In the genomic region with DNA sequence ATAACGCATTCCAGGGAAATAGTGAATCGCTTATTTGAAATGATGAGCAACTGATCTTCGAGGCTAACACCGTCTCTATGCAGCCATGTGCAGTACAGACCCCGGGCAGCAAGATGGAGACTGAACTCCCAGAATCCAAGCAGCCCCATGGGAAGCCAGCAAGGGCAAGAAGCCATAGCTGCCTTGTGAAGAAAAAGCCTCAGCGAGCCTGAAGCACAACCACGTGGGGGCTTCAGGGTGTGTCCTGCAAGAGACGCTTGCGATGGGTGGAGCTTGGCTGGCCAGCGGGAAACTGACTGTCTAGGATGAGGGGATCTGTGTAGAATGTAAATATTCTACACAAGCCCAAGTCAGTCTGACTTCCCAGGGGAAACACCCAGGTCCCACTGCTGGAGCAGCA, we compare ENCODE assay signal across 19 mouse cellular contexts. TPM values are rescaled to one million over a fixed set of nuclear protein-coding genes. Genes with fewer than 3 reads are reported as not detected.
A peak's percentile ranks its signal among the peaks of the same experiment; 100 is the strongest.
DNase-seq lines count a peak whose midpoint lies in the region; ATAC-seq and TF ChIP-seq lines count a peak whose summit lies in the region.
"Had no signal": no experiment of that assay in that cellular context is flagged by ENCODE, and none has a peak within 500 bp of the region (broad histone marks: within the 10 kb centered on the region; RNA-seq: fewer than 3 reads in every experiment).

No protein-coding gene starts in this region.

- 70% methylated on average over 10 of the region's 10 CpGs for WGBS in embryonic facial prominence, embryonic 14.5 days
- WGBS in embryonic facial prominence, embryonic 10.5 days = 88% methylated on average over 10 of the region's 10 CpGs
- 75% methylated on average over 10 of the region's 10 CpGs for WGBS in hindbrain, postnatal 0 days
- WGBS in hindbrain, embryonic 13.5 days = 87% methylated on average over 10 of the region's 10 CpGs

- H3K4me3 ChIP-seq in embryonic facial prominence, embryonic 14.5 days (ENCODE audit: low read depth, low read length) = no peak overlapping the region
- H3K4me3 ChIP-seq in embryonic facial prominence, embryonic 10.5 days = no peak overlapping the region
- no peak overlapping the region for H3K4me3 ChIP-seq in hindbrain, postnatal 0 days (ENCODE audit: low read length)
- H3K4me3 ChIP-seq in hindbrain, embryonic 13.5 days = no peak overlapping the region
- H3K4me3 ChIP-seq: liver, embryonic 13.5 days; megakaryocyte, embryonic 14.5 days; neural tube, embryonic 12.5 days had no signal

- no peak overlapping the region for H3K9ac ChIP-seq in embryonic facial prominence, embryonic 14.5 days (ENCODE audit: low read depth, low read length)
- no peak overlapping the region for H3K9ac ChIP-seq in hindbrain, postnatal 0 days (replicated peaks; ENCODE audit: low read length)
- H3K9ac ChIP-seq in hindbrain, embryonic 13.5 days = no peak overlapping the region
- H3K9ac ChIP-seq: liver, embryonic 13.5 days; neural tube, embryonic 12.5 days had no signal

- H3K36me3 ChIP-seq in embryonic facial prominence, embryonic 14.5 days (ENCODE audit: control insufficient read depth, insufficient read depth, low read length) = peaks cover 81% of the 10 kb centered on the region
- peaks cover 99% of the 10 kb centered on the region for H3K36me3 ChIP-seq in embryonic facial prominence, embryonic 10.5 days (replicated peaks)
- peaks cover 34% of the 10 kb centered on the region; the same call in 1 of the 2 replicates for H3K36me3 ChIP-seq in hindbrain, postnatal 0 days (ENCODE audit: insufficient read depth, low read length)
- peaks cover 54% of the 10 kb centered on the region for H3K36me3 ChIP-seq in hindbrain, embryonic 13.5 days

- H3K4me1 ChIP-seq in embryonic facial prominence, embryonic 14.5 days (ENCODE audit: control insufficient read depth, insufficient read depth, low read length) = no peaks in the 10 kb centered on the region
- no peaks in the 10 kb centered on the region for H3K4me1 ChIP-seq in embryonic facial prominence, embryonic 10.5 days
- H3K4me1 ChIP-seq in hindbrain, postnatal 0 days (ENCODE audit: insufficient read depth, low read length) = no peaks in the 10 kb centered on the region
- peaks cover 7% of the 10 kb centered on the region for H3K4me1 ChIP-seq in hindbrain, embryonic 13.5 days (replicated peaks)
- H3K4me1 ChIP-seq: liver, embryonic 13.5 days; neural tube, embryonic 12.5 days had no signal

- no peak overlapping the region for H3K27ac ChIP-seq in embryonic facial prominence, embryonic 14.5 days (replicated peaks; ENCODE audit: low read depth, low read length)
- H3K27ac ChIP-seq in embryonic facial prominence, embryonic 10.5 days (replicated peaks) = no peak overlapping the region
- no peak overlapping the region for H3K27ac ChIP-seq in hindbrain, postnatal 0 days
- no peak overlapping the region for H3K27ac ChIP-seq in hindbrain, embryonic 13.5 days
- H3K27ac ChIP-seq: kidney, postnatal 0 days; liver, embryonic 13.5 days; neural tube, embryonic 12.5 days had no signal

- peak; percentile 35 for DNase-seq in embryonic facial prominence, embryonic 14.5 days (ENCODE audit: low spot score)
- DNase-seq in embryonic facial prominence, embryonic 10.5 days (ENCODE audit: low spot score) = no peak
- peak; percentile 32 for DNase-seq in hindbrain, postnatal 0 days (ENCODE audit: low spot score)
- peak; percentile 72 for DNase-seq in R1 (ENCODE audit: low read depth, low spot score)
- peak; percentile 47 for DNase-seq in lung, postnatal 14 days
- no peak for DNase-seq in kidney, postnatal 14 days
- DNase-seq in kidney, postnatal 36 days = no peak
- DNase-seq: adrenal gland, adult 8-10 months; B cell, adult 2 months; cerebellum, adult 9-11 months; liver, embryonic 13.5 days; right cerebral cortex, postnatal 14 days; thymus, adult 18-20 months had no signal

- TF ChIP-seq CTCF in hindbrain, postnatal 0 days (IDR thresholded peaks at IDR 0.05; ENCODE audit: low read depth) = 0 out of 2 replicates have a peak, but pooled peaks have one; percentile 14

- no peaks in the 10 kb centered on the region for H3K27me3 ChIP-seq in embryonic facial prominence, embryonic 14.5 days (replicated peaks; ENCODE audit: control insufficient read depth, insufficient read depth, low read length)
- no peaks in the 10 kb centered on the region for H3K27me3 ChIP-seq in embryonic facial prominence, embryonic 10.5 days (replicated peaks; ENCODE audit: low read depth, poor library complexity, severe bottlenecking)
- no peaks in the 10 kb centered on the region for H3K27me3 ChIP-seq in hindbrain, postnatal 0 days (ENCODE audit: insufficient read depth, low read length)
- no peaks in the 10 kb centered on the region for H3K27me3 ChIP-seq in hindbrain, embryonic 13.5 days
- H3K27me3 ChIP-seq: liver, embryonic 13.5 days; megakaryocyte, embryonic 14.5 days; neural tube, embryonic 12.5 days had no signal

- ATAC-seq in embryonic facial prominence, embryonic 14.5 days (ENCODE audit: low read depth) = no peak
- no peak for ATAC-seq in hindbrain, postnatal 0 days
- ATAC-seq in hindbrain, embryonic 13.5 days (ENCODE audit: low FRiP score) = no peak
- ATAC-seq: forebrain, embryonic 16.5 days; inflammation-experienced regulatory T-cells, adult 6 months had no signal

- H3K4me2 ChIP-seq in embryonic facial prominence, embryonic 14.5 days (ENCODE audit: low read depth, low read length) = no peak overlapping the region
- no peak overlapping the region for H3K4me2 ChIP-seq in hindbrain, postnatal 0 days (ENCODE audit: low read depth, low read length)
- H3K4me2 ChIP-seq in hindbrain, embryonic 13.5 days = no peak overlapping the region
- H3K4me2 ChIP-seq: liver, embryonic 13.5 days; neural tube, embryonic 12.5 days had no signal

- H3K9me3 ChIP-seq in embryonic facial prominence, embryonic 14.5 days (ENCODE audit: control insufficient read depth, low read length) = no peaks in the 10 kb centered on the region
- H3K9me3 ChIP-seq in embryonic facial prominence, embryonic 10.5 days = no peaks in the 10 kb centered on the region
- H3K9me3 ChIP-seq in hindbrain, postnatal 0 days (ENCODE audit: low read length) = no peaks in the 10 kb centered on the region
- H3K9me3 ChIP-seq in hindbrain, embryonic 13.5 days = no peaks in the 10 kb centered on the region
- H3K9me3 ChIP-seq: liver, embryonic 13.5 days; megakaryocyte, embryonic 14.5 days; neural tube, embryonic 12.5 days had no signal

RNA-seq across cellular contexts. Expression of a gene that starts 16.6 kb away (rescaled TPM):
- polyA plus RNA-seq in embryonic facial prominence, embryonic 14.5 days (2014; fragmentation: Nextera tagmentation; extraction: Ambion mirVana) = 336 and 353 TPM in 2 replicates
- 154 and 168 TPM in 2 replicates for polyA plus RNA-seq in embryonic facial prominence, embryonic 10.5 days (2016; fragmentation: Nextera tagmentation; extraction: Ambion mirVana)
- 92.2 and 110 TPM in 2 replicates for total RNA-seq in hindbrain, postnatal 0 days (2014; rRNA removed)
- polyA plus RNA-seq in hindbrain, postnatal 0 days (2015; fragmentation: Nextera tagmentation; extraction: Ambion mirVana) = 76.9 and 81.0 TPM in 2 replicates
- 81.0 and 85.4 TPM in 2 replicates for polyA plus RNA-seq in hindbrain, embryonic 13.5 days (2015; fragmentation: Nextera tagmentation; extraction: Ambion mirVana)

Comparison
In these comparisons a context has a peak if more than half of its experiments do, and no peak if none do; other contexts are left out.
1. DNase-seq: peak in embryonic facial prominence, embryonic 14.5 days (single experiment), hindbrain, postnatal 0 days (single experiment), R1 (single experiment) and lung, postnatal 14 days (single experiment); none in embryonic facial prominence, embryonic 10.5 days (single experiment), kidney, postnatal 14 days (single experiment) and kidney, postnatal 36 days (0 of 2).